Mouse (Mus musculus) central nervous system, embryonic 11.5 days (tissue): ENCODE measurements around the gene Vwa8. TPM values are rescaled to one million over a fixed set of nuclear protein-coding genes. Genes with fewer than 3 reads are reported as not detected.

ENCODE experiments used
- polyA plus RNA-seq: library from polyadenylated mRNA; depleted of rRNA; stranded (reverse); fragments of >200 nt; gene quantifications from 2 replicates; pipeline ENCODE4 v1.2.3, GENCODE M21; 2012; rRNA removed

Gene Vwa8
- 6.7 and 10.1 TPM in 2 replicates for polyA plus RNA-seq

DNA sequence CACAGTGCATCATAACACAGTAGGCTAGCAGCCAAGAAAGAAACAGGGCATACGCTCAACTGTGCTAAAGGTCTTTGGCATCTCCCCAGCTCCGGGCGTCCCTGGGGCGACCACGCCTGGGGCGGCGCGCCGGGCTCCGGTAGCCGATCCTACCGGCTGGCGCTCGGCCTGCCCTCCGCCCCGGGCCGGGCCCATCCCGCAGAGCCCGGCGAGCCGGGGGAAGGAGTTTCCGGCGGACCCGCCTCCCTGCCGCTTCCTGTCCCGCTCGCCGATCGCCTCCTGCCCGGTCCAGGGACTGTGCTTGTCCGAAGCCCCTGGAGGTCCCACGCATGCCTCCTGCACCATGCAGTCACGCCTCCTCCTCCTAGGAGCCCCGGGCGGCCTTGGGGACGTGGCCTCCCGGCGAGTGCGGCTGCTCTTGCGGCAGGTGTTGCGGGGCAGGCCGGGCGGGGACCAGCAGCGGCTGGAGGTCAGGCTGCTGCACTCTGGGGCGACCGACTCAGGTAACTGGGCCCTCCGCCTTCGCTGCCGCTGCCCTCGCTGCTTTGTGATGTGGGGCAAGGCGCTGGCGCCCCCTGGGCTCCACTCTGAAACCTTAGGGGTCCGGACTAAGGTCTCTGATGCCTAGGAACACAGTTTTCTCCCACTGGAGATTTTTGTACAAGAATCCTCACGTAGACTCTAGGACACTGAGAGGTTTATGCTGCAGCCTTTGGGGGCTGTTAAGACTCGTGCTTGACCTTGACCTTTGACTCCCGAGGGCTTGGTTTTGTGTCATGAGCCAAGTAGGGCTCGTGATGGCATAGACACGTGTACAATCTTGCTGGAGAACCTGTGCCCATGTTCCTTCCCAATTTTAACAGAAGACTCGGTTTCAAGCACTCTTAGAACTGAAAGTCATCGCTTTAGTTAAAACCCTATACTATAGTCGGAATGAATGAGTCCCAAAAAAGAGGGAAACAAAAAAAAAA lies at the start of gene Vwa8:
Vwa8 (plus strand) TSS at position 112 of the 971 bp plus-strand sequence.

Other genes starting within 250 kb of the Vwa8 start
- gene Dgkh, start 116.3 kb upstream of the Vwa8 start, polyA plus RNA-seq = 1.5 and 2.8 TPM in 2 replicates